Mouse (Mus musculus) myocyte (in vitro differentiated cells): ENCODE measurements around the gene Gm45062.

Experiments
- MYOD1 ChIP-seq, 3 experiments: IDR thresholded peaks; one replicate each; pipeline ENCODE4 v1.6.1; 2011; ENCODE audit warnings: control low read depth in 2 of 3, low read depth in 2 of 3, mild to moderate bottlenecking in 2 of 3, moderate library complexity in 1 of 3; ENCODE audit not compliant: insufficient read length in 2 of 3, control insufficient read depth in 1 of 3
- POLR2A ChIP-seq: IDR thresholded peaks from one replicate; pipeline ENCODE4 v1.6.1; 2011; ENCODE audit warnings: low read depth, mild to moderate bottlenecking, control low read depth, moderate library complexity; ENCODE audit not compliant: insufficient read length

DNA sequence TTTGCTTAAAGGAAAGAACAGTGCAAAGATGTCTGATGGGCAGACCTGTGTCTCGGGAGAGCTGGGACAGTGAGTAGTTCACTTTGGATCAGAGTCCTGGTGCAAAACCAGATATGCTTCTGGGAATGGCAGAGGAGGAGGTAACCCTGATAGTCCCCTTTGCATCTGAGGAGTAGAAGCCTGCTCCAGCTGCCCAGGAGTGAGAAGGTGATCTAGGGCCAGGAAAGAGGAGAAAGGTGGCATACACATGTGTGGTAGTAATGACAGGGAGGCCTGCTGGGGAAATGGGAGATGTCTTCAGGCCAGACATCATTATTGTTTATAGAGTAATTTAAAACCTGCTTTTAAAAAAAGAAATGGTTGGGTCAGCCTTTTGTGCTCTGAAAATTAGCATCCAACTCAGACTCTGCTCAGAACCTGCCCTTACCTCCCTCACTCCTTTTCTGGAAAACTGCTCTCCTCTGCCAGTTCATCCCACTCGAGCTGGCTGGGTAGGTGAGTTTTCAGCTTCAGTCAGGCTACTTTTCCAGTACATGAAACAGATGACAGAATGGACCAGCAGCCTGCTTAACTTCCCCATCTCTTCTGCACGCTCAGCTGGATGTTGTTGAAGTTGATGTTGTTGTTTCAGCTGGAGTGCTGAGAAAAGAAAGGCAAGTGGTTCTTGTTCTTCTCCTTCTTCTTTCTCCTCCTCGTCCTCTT is 160.4 kb downstream of the Gm45062 start:
- TF ChIP-seq POLR2A (no peak), MYOD1 (IDR thresholded peaks at IDR 0.05; ENCODE audit: control insufficient read depth in 1 of 3, insufficient read length in 2 of 3, low read depth in 2 of 3) (no peak)
